Mouse (Mus musculus): ENCODE measurements at regions not wholly inside any gene's neighbourhood (a gene's known extent, or its start where the extent isn't known, plus 50 kb on each side); places are given as distances from the start of the nearest gene placed in this dataset.
A peak's percentile ranks its signal among the peaks of the same experiment; 100 is the strongest.
"Not testable (repeated sequence)": the region's sequence is repeated elsewhere in the genome, so short reads cannot be mapped to it uniquely, and the experiment has no call there.

- Histone ChIP-seq H3K9ac (no peak overlapping the region), H3K4me2 (ENCODE audit: low read depth) (no peak overlapping the region), H3K4me3 (ENCODE audit: low read depth, low read length) (no peak overlapping the region), H3K9me3 (ENCODE audit: low read length) (no peaks in the 10 kb centered on the region), H3K27ac (ENCODE audit: low read depth, low read length) (no peak overlapping the region), H3K36me3 (ENCODE audit: insufficient read depth) (no peaks in the 10 kb centered on the region), H3K27me3 (ENCODE audit: insufficient read depth, low read length) (no peaks in the 10 kb centered on the region), H3K4me1 (ENCODE audit: insufficient read depth) (no peaks in the 10 kb centered on the region)
- WGBS = 63% methylated on average over 3 of the region's 3 CpGs
- ATAC-seq (no peak), DNase-seq (no peak)
- TF ChIP-seq CTCF (IDR thresholded peaks at IDR 0.05; ENCODE audit: low read depth) = no peak
These were observed 69.9 kb downstream of the Fbxo4 start for GRCm38 (mm10) chr15:3909471-3909870.

GRCm38 (mm10) chr15:3908721-3909120 is 70.7 kb downstream of the Fbxo4 start:
- Histone ChIP-seq H3K9me3 (ENCODE audit: low read length) (no peaks in the 10 kb centered on the region), H3K27me3 (ENCODE audit: insufficient read depth, low read length) (no peaks in the 10 kb centered on the region), H3K4me3 (ENCODE audit: low read depth, low read length) (no peak overlapping the region), H3K36me3 (ENCODE audit: insufficient read depth) (no peaks in the 10 kb centered on the region), H3K4me2 (ENCODE audit: low read depth) (no peak overlapping the region), H3K9ac (no peak overlapping the region), H3K27ac (ENCODE audit: low read depth, low read length) (no peak overlapping the region), H3K4me1 (ENCODE audit: insufficient read depth) (no peaks in the 10 kb centered on the region)
- 12% methylated on average over 2 of the region's 2 CpGs for WGBS
- peak; percentile 57 for TF ChIP-seq CTCF (IDR thresholded peaks at IDR 0.05; ENCODE audit: low read depth)
- ATAC-seq = no peak
- DNase-seq = peak; percentile 46

GRCm38 (mm10) chr15:3905548-3905947 is 73.8 kb downstream of the Fbxo4 start:
- H3K27me3 ChIP-seq (ENCODE audit: insufficient read depth, low read length) = no peaks in the 10 kb centered on the region
- WGBS = 74% methylated on average over 2 of the region's 2 CpGs
- TF ChIP-seq CTCF (IDR thresholded peaks at IDR 0.05; ENCODE audit: low read depth) = no peak
- H3K27ac ChIP-seq (ENCODE audit: low read depth, low read length) = no peak overlapping the region
- no peak overlapping the region for H3K9ac ChIP-seq
- no peak overlapping the region for H3K4me2 ChIP-seq (ENCODE audit: low read depth)
- no peaks in the 10 kb centered on the region for H3K36me3 ChIP-seq (ENCODE audit: insufficient read depth)
- DNase-seq (no peak), ATAC-seq (no peak)
- no peaks in the 10 kb centered on the region for H3K4me1 ChIP-seq (ENCODE audit: insufficient read depth)
- H3K4me3 ChIP-seq (ENCODE audit: low read depth, low read length) = no peak overlapping the region
- H3K9me3 ChIP-seq (ENCODE audit: low read length) = no peaks in the 10 kb centered on the region

GRCm38 (mm10) chr15:3878429-3878828 is 100.9 kb downstream of the Fbxo4 start:
- Histone ChIP-seq H3K4me3 (ENCODE audit: low read depth, low read length) (no peak overlapping the region), H3K9me3 (ENCODE audit: low read length) (no peaks in the 10 kb centered on the region), H3K27me3 (ENCODE audit: insufficient read depth, low read length) (no peaks in the 10 kb centered on the region), H3K4me1 (ENCODE audit: insufficient read depth) (no peaks in the 10 kb centered on the region), H3K27ac (ENCODE audit: low read depth, low read length) (no peak overlapping the region), H3K36me3 (ENCODE audit: insufficient read depth) (no peaks in the 10 kb centered on the region), H3K4me2 (ENCODE audit: low read depth) (no peak overlapping the region), H3K9ac (no peak overlapping the region)
- no peak for TF ChIP-seq CTCF (IDR thresholded peaks at IDR 0.05; ENCODE audit: low read depth)
- ATAC-seq (no peak), DNase-seq (no peak)
- 81% methylated on average over 2 of the region's 2 CpGs for WGBS

GRCm38 (mm10) chr15:3877506-3877905 is 101.9 kb downstream of the Fbxo4 start:
- Histone ChIP-seq H3K4me3 (ENCODE audit: low read depth, low read length) (no peak overlapping the region), H3K9me3 (ENCODE audit: low read length) (no peaks in the 10 kb centered on the region), H3K9ac (no peak overlapping the region), H3K4me2 (ENCODE audit: low read depth) (no peak overlapping the region), H3K27ac (ENCODE audit: low read depth, low read length) (no peak overlapping the region), H3K27me3 (ENCODE audit: insufficient read depth, low read length) (no peaks in the 10 kb centered on the region), H3K36me3 (ENCODE audit: insufficient read depth) (no peaks in the 10 kb centered on the region), H3K4me1 (ENCODE audit: insufficient read depth) (no peaks in the 10 kb centered on the region)
- DNase-seq (no peak), ATAC-seq (no peak)
- no peak for TF ChIP-seq CTCF (IDR thresholded peaks at IDR 0.05; ENCODE audit: low read depth)
- WGBS = 90% methylated on average over 3 of the region's 3 CpGs

GRCm38 (mm10) chr15:3875210-3875861 is 104.0 kb downstream of the Fbxo4 start:
- H3K4me2 ChIP-seq (ENCODE audit: low read depth); H3K27ac ChIP-seq (ENCODE audit: low read depth, low read length); H3K9ac ChIP-seq; H3K4me1 ChIP-seq (ENCODE audit: insufficient read depth); H3K4me3 ChIP-seq (ENCODE audit: low read depth, low read length); H3K36me3 ChIP-seq (ENCODE audit: insufficient read depth); H3K9me3 ChIP-seq (ENCODE audit: low read length); H3K27me3 ChIP-seq (ENCODE audit: insufficient read depth, low read length): not testable (repeated sequence)
- ATAC-seq (peak; percentile 64; the same call in 1 of the 2 replicates), DNase-seq (peak; percentile 55)
- WGBS = 30% methylated on average over 5 of the region's 7 CpGs

GRCm38 (mm10) chr15:3831802-3832201 is 147.6 kb downstream of the Fbxo4 start:
- ATAC-seq = no peak
- no peak overlapping the region for H3K4me2 ChIP-seq (ENCODE audit: low read depth)
- no peak overlapping the region for H3K9ac ChIP-seq
- H3K36me3 ChIP-seq (ENCODE audit: insufficient read depth) = no peaks in the 10 kb centered on the region
- H3K27me3 ChIP-seq (ENCODE audit: insufficient read depth, low read length) = no peaks in the 10 kb centered on the region
- H3K27ac ChIP-seq (ENCODE audit: low read depth, low read length) = no peak overlapping the region
- no peaks in the 10 kb centered on the region for H3K9me3 ChIP-seq (ENCODE audit: low read length)
- no peak overlapping the region for H3K4me3 ChIP-seq (ENCODE audit: low read depth, low read length)
- no peaks in the 10 kb centered on the region for H3K4me1 ChIP-seq (ENCODE audit: insufficient read depth)
- WGBS = 91% methylated on average over 4 of the region's 4 CpGs
- no peak for TF ChIP-seq CTCF (IDR thresholded peaks at IDR 0.05; ENCODE audit: low read depth)
- no peak for DNase-seq
